Mouse (Mus musculus) ES-E14 (cell line): ENCODE measurements at regions not wholly inside any gene's neighbourhood (a gene's known extent, or its start where the extent isn't known, plus 50 kb on each side); places are given as distances from the start of the nearest gene placed in this dataset.

ENCODE experiments used
- DNase-seq: peaks from one replicate; pipeline ENCODE4 v3.0.0-alpha.2; 2013; ENCODE audit warnings: low read depth, low spot score
- H3K27ac ChIP-seq: 2 replicates; pipeline ENCODE4 v1.5.1; 2012; ENCODE audit warnings: low read depth, mild to moderate bottlenecking, low read length, moderate library complexity, mixed read lengths; ENCODE audit not compliant: poor library complexity, insufficient read depth, severe bottlenecking
- H3K36me3 ChIP-seq: 2 replicates; pipeline ENCODE4 v1.6.1; 2012; ENCODE audit warnings: mild to moderate bottlenecking, low read length, moderate library complexity, mixed read lengths; ENCODE audit not compliant: control insufficient read depth, poor library complexity, insufficient read depth, severe bottlenecking
- H3K4me1 ChIP-seq, 2 experiments: fragments of 150-350 bp in 1 of 2; sonication (generic) in 1 of 2; 2 replicates each; pipeline ENCODE4 v1.6.1; 2012; ENCODE audit warnings: low read length in 2 of 2, mild to moderate bottlenecking in 1 of 2, mixed read lengths in 1 of 2; ENCODE audit not compliant: control insufficient read depth in 2 of 2, insufficient read depth in 2 of 2, poor library complexity in 1 of 2
- H3K4me3 ChIP-seq, 2 experiments: fragments of 150-350 bp in 1 of 2; sonication (generic) in 1 of 2; 2 replicates each; pipeline ENCODE4 v1.5.1; 2012; ENCODE audit warnings: low read length in 2 of 2, low read depth in 1 of 2, mild to moderate bottlenecking in 1 of 2, mixed read lengths in 1 of 2; ENCODE audit not compliant: insufficient read depth in 1 of 2, poor library complexity in 1 of 2, severe bottlenecking in 1 of 2
- H3K9ac ChIP-seq: 2 replicates; pipeline ENCODE4 v1.6.1; 2012; ENCODE audit warnings: low read depth, mild to moderate bottlenecking, low read length, mixed read lengths; ENCODE audit not compliant: poor library complexity, insufficient read depth, severe bottlenecking
- H3K9me3 ChIP-seq: fragments of 150-350 bp; sonication (generic); 2 replicates; pipeline ENCODE4 v1.6.1; 2012; ENCODE audit warnings: low read depth, mild to moderate bottlenecking, low read length; ENCODE audit not compliant: control insufficient read depth, insufficient read depth
- CHD2 ChIP-seq: IDR thresholded peaks from 2 replicates; pipeline ENCODE4 v1.6.1; 2014; ENCODE audit warnings: mild to moderate bottlenecking, low read depth, low read length, inconsistent platforms
- HCFC1 ChIP-seq: IDR thresholded peaks from 2 replicates; pipeline ENCODE4 v1.6.1; 2012; ENCODE audit warnings: low read length, inconsistent platforms, borderline replicate concordance; ENCODE audit not compliant: insufficient read depth
- MAFK ChIP-seq: IDR thresholded peaks from 2 replicates; pipeline ENCODE4 v1.6.1; 2014; ENCODE audit warnings: mild to moderate bottlenecking, low read depth, low read length, inconsistent platforms; ENCODE audit not compliant: insufficient read depth
- ZC3H11A ChIP-seq: IDR thresholded peaks from 2 replicates; pipeline ENCODE4 v1.6.1; 2012; ENCODE audit warnings: low read depth, mild to moderate bottlenecking, inconsistent platforms, low read length, borderline replicate concordance
- ZNF384 ChIP-seq: IDR thresholded peaks from 2 replicates; pipeline ENCODE4 v1.6.1; 2012; ENCODE audit warnings: low read depth, low read length, inconsistent platforms
- in situ Hi-C, 2 experiments: fragments of 600-800 bp; cut with MboI; formaldehyde crosslinking; loops; one replicate each; pipeline ENCODE4 v1.15.1; 2025; ENCODE audit warnings: low sequenced_read_pairs in 2 of 2, inconsistent platforms in 1 of 2; ENCODE audit not compliant: unreplicated experiment in 2 of 2

- Histone ChIP-seq H3K9ac (no peak overlapping the region), H3K36me3 (no peaks in the 10 kb centered on the region), H3K27ac (no peak overlapping the region), H3K4me1 (no peaks in the 10 kb centered on the region), H3K9me3 (no peaks in the 10 kb centered on the region), H3K4me3 (no peak overlapping the region)
- TF ChIP-seq ZC3H11A = no peak
- no peak for TF ChIP-seq ZNF384
- no peak for TF ChIP-seq CHD2
- TF ChIP-seq MAFK = no peak
- TF ChIP-seq HCFC1 = no peak
- DNase-seq = no peak
- in situ Hi-C loops = no loop called here
Measured at GRCm38 (mm10) chr17:15955656-15956055, 124.8 kb upstream of the Rgmb start.

- Histone ChIP-seq H3K27ac (no peak overlapping the region), H3K36me3 (no peaks in the 10 kb centered on the region), H3K4me3 (no peak overlapping the region), H3K4me1 (no peaks in the 10 kb centered on the region), H3K9ac (no peak overlapping the region), H3K9me3 (no peaks in the 10 kb centered on the region)
- TF ChIP-seq ZNF384 = no peak
- no peak for TF ChIP-seq MAFK
- no peak for TF ChIP-seq HCFC1
- no peak for TF ChIP-seq ZC3H11A
- TF ChIP-seq CHD2 = no peak
- in situ Hi-C loops = no loop called here
- no peak for DNase-seq
Measured at GRCm38 (mm10) chr17:15951641-15952040, 120.8 kb upstream of the Rgmb start.

GRCm38 (mm10) chr17:15949753-15950152 lies 118.9 kb upstream of the Rgmb start:
- H3K9ac ChIP-seq = no peak overlapping the region

GRCm38 (mm10) chr17:15942378-15942777 lies 111.5 kb upstream of the Rgmb start:
- DNase-seq = no peak
- Histone ChIP-seq H3K4me1 (no peaks in the 10 kb centered on the region), H3K36me3 (no peaks in the 10 kb centered on the region), H3K9me3 (no peaks in the 10 kb centered on the region), H3K27ac (no peak overlapping the region), H3K9ac (no peak overlapping the region), H3K4me3 (no peak overlapping the region)
- TF ChIP-seq ZC3H11A (no peak), HCFC1 (no peak), CHD2 (no peak), ZNF384 (no peak), MAFK (no peak)
- in situ Hi-C loops = no loop called here

More at GRCm38 (mm10) chr17:15949753-15950152, 118.9 kb upstream of the Rgmb start:
- Histone ChIP-seq H3K36me3 (no peaks in the 10 kb centered on the region), H3K4me3 (no peak overlapping the region), H3K9me3 (no peaks in the 10 kb centered on the region), H3K27ac (no peak overlapping the region), H3K4me1 (no peaks in the 10 kb centered on the region)
- TF ChIP-seq HCFC1 = no peak
- no peak for TF ChIP-seq MAFK
- no peak for TF ChIP-seq ZNF384
- no peak for TF ChIP-seq CHD2
- no peak for TF ChIP-seq ZC3H11A
- no peak for DNase-seq
- in situ Hi-C loops = no loop called here

- no peak for DNase-seq
- no peak overlapping the region for H3K9ac ChIP-seq
- H3K36me3 ChIP-seq = no peaks in the 10 kb centered on the region
- in situ Hi-C loops = no loop called here
- no peak overlapping the region for H3K27ac ChIP-seq
- H3K4me1 ChIP-seq = no peaks in the 10 kb centered on the region
- H3K9me3 ChIP-seq = no peaks in the 10 kb centered on the region
- no peak overlapping the region for H3K4me3 ChIP-seq
- TF ChIP-seq ZC3H11A (no peak), ZNF384 (no peak), CHD2 (no peak), HCFC1 (no peak), MAFK (no peak)
Measured at GRCm38 (mm10) chr17:15918609-15919008, 87.8 kb upstream of the Rgmb start.
